Comparison of ENCODE assay signal across 30 mouse cellular contexts in genomic region chr11:6987995-6988394, GRCm38 (mm10).
DNase-seq lines count a peak whose midpoint lies in the region; ATAC-seq lines count a peak whose summit lies in the region.
"Had no signal": no experiment of that assay in that cellular context is flagged by ENCODE, and none has a peak within 500 bp of the region (broad histone marks: within the 10 kb centered on the region; RNA-seq: fewer than 3 reads in every experiment).

No protein-coding gene starts in this region.

- peaks cover 16% of the 10 kb centered on the region; the same call in 1 of the 2 replicates for H3K4me1 ChIP-seq in midbrain, embryonic 13.5 days (replicated peaks)
- H3K4me1 ChIP-seq in midbrain, embryonic 14.5 days (ENCODE audit: control insufficient read depth, insufficient read depth, low read length), result peaks cover 11% of the 10 kb centered on the region
- H3K4me1 ChIP-seq in intestine, embryonic 15.5 days (replicated peaks), result no peaks in the 10 kb centered on the region
- H3K4me1 ChIP-seq: embryonic facial prominence, embryonic 12.5 days; forebrain, embryonic 15.5 days; heart, embryonic 12.5 days; limb, embryonic 12.5 days; liver, embryonic 15.5 days; lung, embryonic 15.5 days; neural tube, embryonic 12.5 days had no signal

- WGBS in midbrain, embryonic 13.5 days, result 44% methylated on average over 2 of the region's 2 CpGs
- 23% methylated on average over 2 of the region's 2 CpGs for WGBS in midbrain, embryonic 14.5 days
- WGBS in intestine, embryonic 15.5 days, result 46% methylated on average over 2 of the region's 2 CpGs

- H3K4me3 ChIP-seq in midbrain, embryonic 13.5 days (replicated peaks), result no peak overlapping the region
- H3K4me3 ChIP-seq in midbrain, embryonic 14.5 days (replicated peaks; ENCODE audit: low read depth, low read length), result no peak overlapping the region
- no peak overlapping the region for H3K4me3 ChIP-seq in intestine, embryonic 15.5 days (replicated peaks)
- H3K4me3 ChIP-seq: embryonic facial prominence, embryonic 12.5 days; forebrain, embryonic 10.5 days; forebrain, embryonic 15.5 days; heart, embryonic 12.5 days; limb, embryonic 12.5 days; liver, embryonic 15.5 days; lung, embryonic 15.5 days; midbrain, embryonic 12.5 days; myocyte; neural tube, embryonic 12.5 days had no signal

- peak; percentile 33 for DNase-seq in heart, adult 11 months
- DNase-seq in heart, postnatal 25 days (ENCODE audit: low spot score), result no peak
- no peak for DNase-seq in midbrain, embryonic 14.5 days
- DNase-seq in cerebellum, adult 9-11 months, result peak; percentile 65
- no peak for DNase-seq in retina, embryonic 14.5 days (ENCODE audit: low spot score)
- DNase-seq: adrenal gland, adult 2 months; adrenal gland, postnatal 36 days; B cell, adult 2 months; gastrocnemius, postnatal 25 days; heart, adult 18-20 months; kidney, adult 11 months; kidney, postnatal 14 days; layer of hippocampus, adult 9-11 months; lung, postnatal 36 days; right cerebral cortex, postnatal 4 days; thymus, adult 18-20 months; thymus, postnatal 25 days had no signal

- intact Hi-C loops in heart, postnatal 25 days (cut with DNase I), result no loop called here

- peaks cover 11% of the 10 kb centered on the region; the same call in 1 of the 2 replicates for H3K27me3 ChIP-seq in midbrain, embryonic 13.5 days
- H3K27me3 ChIP-seq in midbrain, embryonic 14.5 days (ENCODE audit: control insufficient read depth, insufficient read depth, low read length), result no peaks in the 10 kb centered on the region
- no peaks in the 10 kb centered on the region for H3K27me3 ChIP-seq in intestine, embryonic 15.5 days (replicated peaks)
- H3K27me3 ChIP-seq: embryonic facial prominence, embryonic 12.5 days; forebrain, embryonic 15.5 days; heart, embryonic 12.5 days; limb, embryonic 12.5 days; liver, embryonic 15.5 days; lung, embryonic 15.5 days; neural tube, embryonic 12.5 days had no signal

- H3K27ac ChIP-seq in midbrain, embryonic 13.5 days, result no peak overlapping the region
- no peak overlapping the region for H3K27ac ChIP-seq in midbrain, embryonic 14.5 days (replicated peaks; ENCODE audit: low read depth, low read length)
- no peak overlapping the region for H3K27ac ChIP-seq in intestine, embryonic 15.5 days
- H3K27ac ChIP-seq: embryonic facial prominence, embryonic 12.5 days; forebrain, embryonic 10.5 days; forebrain, embryonic 15.5 days; limb, embryonic 12.5 days; liver, embryonic 15.5 days; lung, embryonic 15.5 days; midbrain, embryonic 12.5 days; neural tube, embryonic 12.5 days; stomach, postnatal 0 days had no signal

- no peak overlapping the region for H3K9ac ChIP-seq in midbrain, embryonic 13.5 days (replicated peaks)
- H3K9ac ChIP-seq in midbrain, embryonic 14.5 days (replicated peaks; ENCODE audit: low read length), result no peak overlapping the region
- no peak overlapping the region for H3K9ac ChIP-seq in intestine, embryonic 15.5 days
- H3K9ac ChIP-seq: embryonic facial prominence, embryonic 12.5 days; forebrain, embryonic 15.5 days; heart, embryonic 12.5 days; limb, embryonic 12.5 days; liver, embryonic 15.5 days; lung, embryonic 15.5 days; midbrain, embryonic 12.5 days; neural tube, embryonic 12.5 days had no signal

- H3K36me3 ChIP-seq in midbrain, embryonic 13.5 days, result no peaks in the 10 kb centered on the region
- H3K36me3 ChIP-seq in midbrain, embryonic 14.5 days (ENCODE audit: control insufficient read depth, insufficient read depth, low read length), result no peaks in the 10 kb centered on the region
- H3K36me3 ChIP-seq in intestine, embryonic 15.5 days, result no peaks in the 10 kb centered on the region
- H3K36me3 ChIP-seq: embryonic facial prominence, embryonic 12.5 days; forebrain, embryonic 10.5 days; forebrain, embryonic 15.5 days; heart, embryonic 12.5 days; limb, embryonic 12.5 days; liver, embryonic 15.5 days; lung, embryonic 15.5 days; midbrain, embryonic 12.5 days; neural tube, embryonic 12.5 days had no signal

- no peak overlapping the region for H3K4me2 ChIP-seq in midbrain, embryonic 13.5 days (replicated peaks)
- H3K4me2 ChIP-seq in midbrain, embryonic 14.5 days (ENCODE audit: low read length), result no peak overlapping the region
- no peak overlapping the region for H3K4me2 ChIP-seq in intestine, embryonic 15.5 days (replicated peaks)
- H3K4me2 ChIP-seq: embryonic facial prominence, embryonic 12.5 days; forebrain, embryonic 15.5 days; heart, embryonic 12.5 days; limb, embryonic 12.5 days; liver, embryonic 15.5 days; lung, embryonic 15.5 days; midbrain, embryonic 12.5 days; neural tube, embryonic 12.5 days had no signal

- H3K9me3 ChIP-seq in midbrain, embryonic 13.5 days, result no peaks in the 10 kb centered on the region; the same call in 1 of the 2 replicates
- no peaks in the 10 kb centered on the region for H3K9me3 ChIP-seq in midbrain, embryonic 14.5 days (ENCODE audit: control insufficient read depth, low read length)
- no peaks in the 10 kb centered on the region for H3K9me3 ChIP-seq in intestine, embryonic 15.5 days
- H3K9me3 ChIP-seq: embryonic facial prominence, embryonic 12.5 days; forebrain, embryonic 10.5 days; forebrain, embryonic 15.5 days; heart, embryonic 12.5 days; limb, embryonic 12.5 days; liver, embryonic 15.5 days; lung, embryonic 15.5 days; midbrain, embryonic 12.5 days; neural tube, embryonic 12.5 days had no signal

- ATAC-seq in midbrain, embryonic 13.5 days, result 0 out of 2 replicates have a peak, but pooled peaks have one; percentile 15
- no peak for ATAC-seq in midbrain, embryonic 14.5 days (ENCODE audit: low FRiP score, low TSS enrichment)
- ATAC-seq in intestine, embryonic 15.5 days, result no peak
- ATAC-seq: forebrain, embryonic 15.5 days had no signal

Comparison
In these comparisons a context has a peak if more than half of its experiments do, and no peak if none do; other contexts are left out.
1. DNase-seq: peak in heart, adult 11 months (single experiment) and cerebellum, adult 9-11 months (single experiment); none in heart, postnatal 25 days (single experiment), midbrain, embryonic 14.5 days (single experiment) and retina, embryonic 14.5 days (single experiment).